Mouse (Mus musculus) ES-E14 (cell line): ENCODE results near the gene Vsig10.

Experiments
- MAFK ChIP-seq: IDR thresholded peaks from 2 replicates; pipeline ENCODE4 v1.6.1; 2014; ENCODE audit warnings: mild to moderate bottlenecking, low read depth, low read length, inconsistent platforms; ENCODE audit not compliant: insufficient read depth
- ZC3H11A ChIP-seq: IDR thresholded peaks from 2 replicates; pipeline ENCODE4 v1.6.1; 2012; ENCODE audit warnings: low read depth, mild to moderate bottlenecking, inconsistent platforms, low read length, borderline replicate concordance

- TF ChIP-seq MAFK = no peak
- TF ChIP-seq ZC3H11A = no peak
Measured at GRCm38 (mm10) chr5:117373418-117373817, 54.5 kb downstream of the Vsig10 start.
